ENCODE assay signal across 30 mouse cellular contexts in genomic region chrX:110289397-110289796, GRCm38 (mm10).
"Had no signal": no experiment of that assay in that cellular context is flagged by ENCODE, and none has a peak within 500 bp of the region (broad histone marks: within the 10 kb centered on the region; RNA-seq: fewer than 3 reads in every experiment).

No protein-coding gene starts in this region.

- H3K4me3 ChIP-seq: heart, embryonic 12.5 days; heart, embryonic 13.5 days; heart, embryonic 15.5 days; hindbrain, embryonic 10.5 days; hindbrain, embryonic 12.5 days; hindbrain, embryonic 13.5 days; hindbrain, embryonic 15.5 days; intestine, embryonic 15.5 days; kidney, embryonic 15.5 days; layer of hippocampus, adult 2 months; left cerebral cortex, adult 2 months had no signal

- H3K36me3 ChIP-seq: heart, embryonic 12.5 days; heart, embryonic 13.5 days; heart, embryonic 15.5 days; hindbrain, embryonic 10.5 days; hindbrain, embryonic 12.5 days; hindbrain, embryonic 13.5 days; hindbrain, embryonic 15.5 days; intestine, embryonic 15.5 days; kidney, embryonic 15.5 days had no signal

- DNase-seq: heart, postnatal 10 days; heart, postnatal 14 days; heart, postnatal 36 days; heart, postnatal 4 days; kidney, adult 11 months; kidney, adult 18-20 months; kidney, adult 2 months; kidney, adult 8-10 months; kidney, adult 9 months; kidney, postnatal 10 days; kidney, postnatal 14 days; kidney, postnatal 25 days; kidney, postnatal 36 days; kidney, postnatal 4 days; layer of hippocampus, adult 9-11 months; layer of hippocampus, postnatal 36 days had no signal

- H3K27ac ChIP-seq: heart, embryonic 13.5 days; heart, embryonic 15.5 days; hindbrain, embryonic 10.5 days; hindbrain, embryonic 12.5 days; hindbrain, embryonic 13.5 days; hindbrain, embryonic 14.5 days; hindbrain, embryonic 15.5 days; hindbrain, postnatal 0 days; intestine, embryonic 15.5 days; kidney, embryonic 15.5 days; kidney, postnatal 0 days; layer of hippocampus, adult 2 months; left cerebral cortex, adult 2 months had no signal

- H3K4me1 ChIP-seq: heart, embryonic 12.5 days; heart, embryonic 13.5 days; heart, embryonic 15.5 days; hindbrain, embryonic 10.5 days; hindbrain, embryonic 12.5 days; hindbrain, embryonic 13.5 days; hindbrain, embryonic 15.5 days; intestine, embryonic 15.5 days; kidney, embryonic 15.5 days had no signal

- H3K9ac ChIP-seq: heart, embryonic 12.5 days; heart, embryonic 13.5 days; heart, embryonic 15.5 days; hindbrain, embryonic 12.5 days; hindbrain, embryonic 13.5 days; hindbrain, embryonic 14.5 days; hindbrain, embryonic 15.5 days; intestine, embryonic 15.5 days; kidney, embryonic 15.5 days had no signal

- H3K27me3 ChIP-seq: heart, embryonic 12.5 days; heart, embryonic 13.5 days; heart, embryonic 15.5 days; hindbrain, embryonic 12.5 days; hindbrain, embryonic 13.5 days; hindbrain, embryonic 15.5 days; intestine, embryonic 15.5 days; kidney, embryonic 15.5 days had no signal

- H3K9me3 ChIP-seq: heart, embryonic 12.5 days; heart, embryonic 13.5 days; heart, embryonic 15.5 days; hindbrain, embryonic 10.5 days; hindbrain, embryonic 12.5 days; hindbrain, embryonic 13.5 days; hindbrain, embryonic 15.5 days; intestine, embryonic 15.5 days; kidney, embryonic 15.5 days had no signal
